Mouse (Mus musculus) midbrain, embryonic 14.5 days (tissue): ENCODE measurements at regions not wholly inside any gene's neighbourhood (a gene's known extent, or its start where the extent isn't known, plus 50 kb on each side); places are given as distances from the start of the nearest gene placed in this dataset.

Source experiments
- ATAC-seq: fragments of 200-750 bp; cut with Nextera tagmentation; 2 replicates; pipeline ENCODE4 v1.8.0; 2017; ENCODE audit warnings: moderate number of reproducible peaks, moderate library complexity; ENCODE audit not compliant: low FRiP score, low TSS enrichment
- DNase-seq: peaks from one replicate; pipeline ENCODE4 v3.0.0-alpha.2; 2015
- H3K27ac ChIP-seq: fragments of 300-500 bp; sonication (generic); replicated peaks from 2 replicates; pipeline ENCODE4 v1.5.1; 2014; ENCODE audit warnings: mild to moderate bottlenecking, low read depth, low read length, moderate library complexity
- H3K27me3 ChIP-seq: fragments of 300-500 bp; sonication (generic); 2 replicates; pipeline ENCODE4 v1.6.1; 2014; ENCODE audit warnings: low read length, control low read depth, mixed read lengths; ENCODE audit not compliant: control insufficient read depth, insufficient read depth
- H3K36me3 ChIP-seq: fragments of 300-500 bp; sonication (generic); 2 replicates; pipeline ENCODE4 v1.6.1; 2014; ENCODE audit warnings: low read length, control low read depth; ENCODE audit not compliant: control insufficient read depth, insufficient read depth
- H3K4me1 ChIP-seq: fragments of 300-500 bp; sonication (generic); 2 replicates; pipeline ENCODE4 v1.6.1; 2014; ENCODE audit warnings: mild to moderate bottlenecking, antibody characterized with exemption, low read length, control low read depth; ENCODE audit not compliant: control insufficient read depth, insufficient read depth
- H3K4me2 ChIP-seq: fragments of 300-500 bp; sonication (generic); 2 replicates; pipeline ENCODE4 v1.6.1; 2014; ENCODE audit warnings: mild to moderate bottlenecking, low read length, moderate library complexity
- H3K4me3 ChIP-seq: fragments of 300-500 bp; sonication (generic); replicated peaks from 2 replicates; pipeline ENCODE4 v1.5.1; 2014; ENCODE audit warnings: low read depth, low read length
- H3K9ac ChIP-seq: fragments of 300-500 bp; sonication (generic); replicated peaks from 2 replicates; pipeline ENCODE4 v1.6.1; 2014; ENCODE audit warnings: mild to moderate bottlenecking, low read length, moderate library complexity
- H3K9me3 ChIP-seq: fragments of 300-500 bp; sonication (generic); 2 replicates; pipeline ENCODE4 v1.6.1; 2016; ENCODE audit warnings: low read length, control low read depth, mixed read lengths; ENCODE audit not compliant: control insufficient read depth
- WGBS: fragments of 180-500 bp; shearing (Covaris S2); extraction: QIAGEN DNeasy Blood & Tissue Kit; methylation state at CpG from one replicate; pipeline ENCODE4 v1.1.7; 2014; 5-methylcytosine and 5-hydroxymethylcytosine counted together

GRCm38 (mm10) chr10:17362643-17363042 lies 360.4 kb upstream of the Cited2 start:
- no peak overlapping the region for H3K9ac ChIP-seq
- ATAC-seq: no peak
- H3K9me3 ChIP-seq: no peaks in the 10 kb centered on the region
- H3K4me1 ChIP-seq: peaks cover 6% of the 10 kb centered on the region; the same call in 1 of the 2 replicates
- H3K4me2 ChIP-seq: no peak overlapping the region
- no peaks in the 10 kb centered on the region for H3K27me3 ChIP-seq
- H3K4me3 ChIP-seq: no peak overlapping the region
- no peak for DNase-seq
- 74% methylated on average over 3 of the region's 3 CpGs for WGBS
- no peak overlapping the region for H3K27ac ChIP-seq
- no peaks in the 10 kb centered on the region for H3K36me3 ChIP-seq

DNA sequence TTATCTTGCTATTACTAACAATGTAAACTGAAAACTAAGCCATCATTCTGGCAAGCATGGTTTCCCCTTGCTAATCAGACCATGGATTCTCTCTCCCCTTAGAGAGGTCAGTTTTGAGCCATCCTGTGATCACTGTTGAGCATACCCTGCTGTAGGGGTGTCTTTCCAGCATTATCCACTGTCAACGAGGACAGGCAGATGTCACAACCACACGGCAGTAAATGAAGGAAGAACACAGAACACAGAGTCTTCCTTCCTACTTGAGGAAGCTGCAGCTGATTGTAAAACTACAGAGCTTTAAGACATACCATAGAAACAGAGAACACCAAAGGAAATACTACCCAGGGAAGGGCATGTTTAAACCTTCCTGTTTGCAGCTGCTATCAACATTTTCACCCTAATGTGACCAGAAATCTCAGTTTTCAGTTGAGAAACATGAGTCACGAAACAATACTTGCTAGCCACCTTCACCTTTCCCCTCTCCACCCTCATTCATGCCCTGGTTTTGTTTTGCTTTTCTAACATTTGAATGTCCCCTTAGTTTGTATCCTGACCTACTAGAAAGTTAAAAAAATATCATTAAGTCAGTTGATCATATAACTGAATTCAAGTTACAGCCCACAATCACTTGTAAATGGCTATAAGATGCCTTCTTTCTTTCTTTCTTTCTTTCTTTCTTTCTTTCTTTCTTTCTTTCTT lies 356.8 kb upstream of the Cited2 start:
- no peaks in the 10 kb centered on the region for H3K36me3 ChIP-seq
- no peak for DNase-seq
- H3K4me2 ChIP-seq: no peak overlapping the region
- H3K27ac ChIP-seq: no peak overlapping the region
- 79% methylated on average over 3 of the region's 3 CpGs for WGBS
- H3K4me1 ChIP-seq: peaks cover 6% of the 10 kb centered on the region; the same call in 1 of the 2 replicates
- H3K9me3 ChIP-seq: no peaks in the 10 kb centered on the region
- H3K4me3 ChIP-seq: no peak overlapping the region
- no peak for ATAC-seq
- no peaks in the 10 kb centered on the region for H3K27me3 ChIP-seq
- H3K9ac ChIP-seq: no peak overlapping the region

- Histone ChIP-seq H3K4me2 (no peak overlapping the region), H3K9me3 (no peaks in the 10 kb centered on the region), H3K36me3 (no peaks in the 10 kb centered on the region), H3K9ac (no peak overlapping the region), H3K4me3 (no peak overlapping the region), H3K27ac (no peak overlapping the region), H3K4me1 (peaks cover 6% of the 10 kb centered on the region; the same call in 1 of the 2 replicates), H3K27me3 (no peaks in the 10 kb centered on the region)
- ATAC-seq: no peak
- WGBS: 5% methylated on average over 5 of the region's 5 CpGs
- peak; percentile 45 for DNase-seq
Observed at GRCm38 (mm10) chr10:17367026-17367425, 356.0 kb upstream of the Cited2 start.

DNA sequence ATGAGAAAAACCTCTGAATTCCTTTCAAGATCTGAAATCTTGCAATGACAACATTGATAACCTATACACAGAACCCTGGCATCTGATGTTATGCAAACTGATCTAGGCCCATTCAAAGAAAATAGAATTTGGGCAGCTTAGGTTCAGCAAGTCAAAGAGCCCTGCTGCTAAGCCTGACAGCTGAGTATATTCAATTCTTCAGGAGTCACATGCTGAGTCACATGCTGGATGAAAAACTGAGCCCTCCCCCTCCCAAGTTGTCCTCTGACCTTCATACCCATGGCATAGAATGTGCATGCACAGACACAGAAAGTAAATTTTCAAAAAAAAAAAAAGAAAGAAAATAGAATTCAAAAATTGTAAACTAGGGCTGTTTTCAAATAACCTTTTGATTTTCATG lies 355.6 kb upstream of the Cited2 start:
- Histone ChIP-seq H3K9ac (no peak overlapping the region), H3K27ac (no peak overlapping the region), H3K36me3 (no peaks in the 10 kb centered on the region), H3K27me3 (no peaks in the 10 kb centered on the region), H3K4me1 (peaks cover 6% of the 10 kb centered on the region; the same call in 1 of the 2 replicates), H3K4me3 (no peak overlapping the region), H3K4me2 (no peak overlapping the region), H3K9me3 (no peaks in the 10 kb centered on the region)
- no peak for DNase-seq
- no peak; the same call in 1 of the 2 replicates for ATAC-seq

- 77% methylated on average over 1 of the region's 1 CpGs for WGBS
- H3K9ac ChIP-seq: no peak overlapping the region
- no peak for ATAC-seq
- H3K4me3 ChIP-seq: no peak overlapping the region
- H3K4me2 ChIP-seq: no peak overlapping the region
- peaks cover 6% of the 10 kb centered on the region; the same call in 1 of the 2 replicates for H3K4me1 ChIP-seq
- no peaks in the 10 kb centered on the region for H3K36me3 ChIP-seq
- no peaks in the 10 kb centered on the region for H3K27me3 ChIP-seq
- H3K9me3 ChIP-seq: no peaks in the 10 kb centered on the region
- H3K27ac ChIP-seq: no peak overlapping the region
- DNase-seq: no peak
Observed at GRCm38 (mm10) chr10:17368636-17369035, 354.4 kb upstream of the Cited2 start.

GRCm38 (mm10) chr10:17372905-17373304 lies 350.1 kb upstream of the Cited2 start:
- H3K4me3 ChIP-seq: no peak overlapping the region
- ATAC-seq (no peak), DNase-seq (no peak)
- WGBS: 86% methylated on average over 2 of the region's 2 CpGs
- no peak overlapping the region for H3K27ac ChIP-seq
- no peak overlapping the region for H3K9ac ChIP-seq
- H3K36me3 ChIP-seq: no peaks in the 10 kb centered on the region
- no peaks in the 10 kb centered on the region for H3K4me1 ChIP-seq
- H3K27me3 ChIP-seq: no peaks in the 10 kb centered on the region
- H3K4me2 ChIP-seq: no peak overlapping the region
- H3K9me3 ChIP-seq: no peaks in the 10 kb centered on the region

DNA sequence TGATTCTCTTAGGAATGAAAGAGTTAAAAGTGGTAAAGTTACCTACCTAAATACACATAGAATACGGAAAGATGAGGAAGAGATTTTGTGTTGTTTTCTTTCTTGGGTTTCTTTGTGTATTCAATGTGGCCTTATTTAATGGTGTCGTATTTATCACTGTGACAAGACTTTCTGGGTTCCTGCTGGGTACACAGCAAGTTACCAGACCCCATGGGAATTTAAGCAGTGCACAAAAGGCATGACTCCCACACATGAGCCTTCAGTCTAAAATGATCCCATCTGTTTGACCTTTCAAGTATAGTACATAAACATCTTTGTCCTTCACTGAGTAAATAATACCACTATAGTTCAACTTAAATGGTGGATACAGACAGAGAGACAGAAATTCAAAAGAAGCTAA lies 349.0 kb upstream of the Cited2 start:
- no peak for ATAC-seq
- Histone ChIP-seq H3K4me2 (no peak overlapping the region), H3K27me3 (no peaks in the 10 kb centered on the region), H3K9ac (no peak overlapping the region), H3K27ac (no peak overlapping the region), H3K4me1 (no peaks in the 10 kb centered on the region), H3K9me3 (no peaks in the 10 kb centered on the region), H3K36me3 (no peaks in the 10 kb centered on the region), H3K4me3 (no peak overlapping the region)
- WGBS: 47% methylated on average over 2 of the region's 2 CpGs
- DNase-seq: no peak

DNA sequence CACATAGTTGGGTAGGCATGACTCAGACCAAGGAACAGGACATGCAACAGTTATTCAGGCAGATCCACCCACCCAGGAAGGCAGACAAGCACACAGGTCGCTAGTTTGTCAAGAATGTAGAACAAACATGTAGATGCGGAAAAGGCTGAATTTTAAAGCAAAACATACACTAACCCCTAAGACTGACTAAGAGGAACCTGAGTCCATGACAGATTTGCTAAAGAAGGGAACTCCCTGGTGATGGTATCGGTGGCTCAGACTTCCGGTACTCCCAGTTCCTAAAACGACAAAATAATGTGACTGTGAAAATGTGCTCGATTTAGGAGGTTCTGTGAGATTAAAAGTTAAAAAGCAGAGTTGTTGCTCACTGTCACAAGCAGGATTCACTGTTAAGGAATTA lies 340.0 kb upstream of the Cited2 start:
- H3K27me3 ChIP-seq: no peaks in the 10 kb centered on the region
- no peak for ATAC-seq
- no peak overlapping the region for H3K4me3 ChIP-seq
- WGBS: 93% methylated on average over 6 of the region's 6 CpGs
- no peak overlapping the region for H3K9ac ChIP-seq
- DNase-seq: no peak
- H3K9me3 ChIP-seq: no peaks in the 10 kb centered on the region
- no peaks in the 10 kb centered on the region for H3K4me1 ChIP-seq
- H3K4me2 ChIP-seq: no peak overlapping the region
- H3K36me3 ChIP-seq: no peaks in the 10 kb centered on the region
- no peak overlapping the region for H3K27ac ChIP-seq

DNA sequence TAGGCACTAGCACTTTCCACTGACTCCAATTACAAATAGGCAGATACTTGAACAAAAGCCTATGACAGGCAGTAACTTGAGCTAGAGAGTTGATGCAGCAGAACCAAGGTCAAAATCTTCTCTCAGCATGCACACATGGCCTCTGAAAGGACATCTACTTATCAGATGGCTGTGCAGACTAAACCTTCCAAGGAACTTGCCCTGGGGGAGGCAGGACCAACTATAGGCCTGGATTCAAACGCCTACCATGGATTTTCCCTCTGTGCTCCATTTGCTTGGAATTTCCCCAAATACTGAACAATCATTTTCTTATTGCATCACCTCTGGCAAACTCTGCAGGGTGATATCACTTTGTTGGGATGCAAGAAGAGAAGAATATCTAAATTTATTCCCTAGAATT lies 337.8 kb upstream of the Cited2 start:
- H3K36me3 ChIP-seq: no peaks in the 10 kb centered on the region
- H3K4me2 ChIP-seq: no peak overlapping the region
- no peaks in the 10 kb centered on the region for H3K4me1 ChIP-seq
- no peak overlapping the region for H3K27ac ChIP-seq
- ATAC-seq (no peak), DNase-seq (no peak)
- no peak overlapping the region for H3K4me3 ChIP-seq
- no peak overlapping the region for H3K9ac ChIP-seq
- H3K9me3 ChIP-seq: no peaks in the 10 kb centered on the region
- no peaks in the 10 kb centered on the region for H3K27me3 ChIP-seq
- 70% methylated on average over 1 of the region's 1 CpGs for WGBS
